Mouse (Mus musculus) lung, postnatal 25 days (tissue): Measurements from ENCODE around the gene Olfml2a.
"Not testable (repeated sequence)": the region's sequence is repeated elsewhere in the genome, so short reads cannot be mapped to it uniquely, and the experiment has no call there.

Experiments
- DNase-seq: peaks from one replicate; pipeline ENCODE4 v3.0.0; 2022; ENCODE audit warnings: low spot score

The Olfml2a gene

DNA sequence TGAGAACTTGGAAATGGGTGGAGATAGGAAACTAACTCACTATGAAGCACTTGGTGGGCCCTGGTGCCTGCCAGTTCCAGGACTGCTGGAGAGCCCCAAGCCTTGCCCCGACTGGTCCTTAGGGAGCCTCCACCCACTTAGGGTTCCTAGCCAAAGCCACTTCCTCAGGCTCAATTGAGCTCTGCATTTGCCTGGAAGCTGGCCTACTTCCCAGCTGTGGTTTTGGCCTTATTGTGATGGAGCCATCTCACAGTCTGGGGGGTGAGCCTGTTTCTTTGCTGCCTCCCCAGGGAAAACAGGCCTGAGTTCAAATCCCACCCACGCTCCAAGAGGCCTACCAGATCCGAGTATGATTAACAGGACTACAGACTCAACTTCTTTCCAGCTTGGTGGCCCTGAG is 54.8 kb downstream of the Olfml2a start:
- DNase-seq, result peak; percentile 77

DNA sequence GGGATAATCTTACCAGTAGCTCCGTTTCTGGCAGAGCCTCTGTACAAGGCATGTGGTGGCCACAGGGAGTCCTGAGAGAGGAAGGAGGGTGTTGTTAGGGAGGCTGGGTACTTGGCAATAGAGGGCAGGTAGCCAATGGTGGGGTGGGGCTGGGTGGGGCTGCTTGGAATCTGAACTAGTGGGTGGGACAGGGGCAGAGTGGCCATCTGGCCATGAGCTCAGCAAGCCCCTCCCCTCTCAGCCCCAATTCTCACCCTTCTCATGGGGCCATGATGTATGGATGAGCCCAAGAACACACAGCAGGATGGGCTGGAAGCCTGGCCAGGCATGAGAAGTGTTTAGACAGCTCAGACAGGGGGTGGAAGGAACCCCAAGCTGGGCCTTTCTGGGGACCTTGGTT is 55.6 kb downstream of the Olfml2a start:
- DNase-seq, result no peak

DNA sequence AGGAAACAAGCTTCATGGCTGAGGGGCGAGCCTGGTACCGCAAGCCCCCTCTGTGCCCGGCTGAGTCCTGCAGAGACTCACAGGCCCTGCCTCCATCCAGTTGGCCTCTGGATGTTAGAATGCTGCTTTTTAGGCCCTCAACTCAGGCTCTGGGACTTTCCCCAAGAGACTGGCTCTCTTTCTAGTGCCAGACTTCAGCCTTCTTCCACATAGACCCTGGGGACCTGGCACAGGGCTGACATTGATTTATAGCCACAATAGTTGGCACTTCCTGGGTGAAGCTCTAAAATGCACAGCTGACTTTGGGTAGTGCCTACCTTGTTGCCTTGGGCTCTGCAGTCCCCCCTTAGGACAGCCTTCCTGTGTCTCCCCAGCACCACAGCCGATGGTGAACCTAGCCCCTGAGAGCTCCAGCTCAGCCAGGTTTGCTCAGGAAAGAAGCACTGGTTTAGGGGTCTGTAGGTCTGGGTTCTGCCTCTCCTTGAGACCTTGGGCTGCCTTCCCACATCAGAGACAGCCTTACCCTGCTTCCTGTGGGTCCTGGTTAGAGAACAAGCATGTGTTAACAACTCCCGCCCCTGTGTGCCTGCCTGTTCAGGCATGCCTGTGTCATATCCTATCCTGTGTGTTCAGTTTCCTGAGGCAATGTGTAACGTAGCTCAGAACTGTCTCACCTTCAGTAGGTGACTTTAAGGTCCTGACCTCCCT is 56.2 kb downstream of the Olfml2a start:
- no peak for DNase-seq

DNA sequence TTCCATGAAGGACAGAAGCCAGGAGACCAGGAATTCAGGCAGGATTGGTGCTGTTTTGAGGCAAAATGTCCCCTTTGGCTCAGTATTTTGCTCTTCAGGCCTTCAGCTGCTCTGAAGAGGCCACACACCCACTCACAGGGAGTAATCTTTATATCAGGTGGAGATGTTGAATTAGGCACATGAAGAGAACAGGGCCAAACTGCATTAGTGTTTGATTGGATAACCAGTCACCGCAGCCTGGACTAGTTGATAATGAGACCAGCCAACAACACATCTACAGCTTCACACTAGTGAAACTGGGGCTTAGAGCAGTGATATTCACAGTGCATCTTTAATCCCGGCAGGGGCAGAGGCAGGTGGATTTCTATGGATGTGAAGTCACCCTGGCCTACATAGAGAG is 57.2 kb downstream of the Olfml2a start:
- DNase-seq, result no peak

DNA sequence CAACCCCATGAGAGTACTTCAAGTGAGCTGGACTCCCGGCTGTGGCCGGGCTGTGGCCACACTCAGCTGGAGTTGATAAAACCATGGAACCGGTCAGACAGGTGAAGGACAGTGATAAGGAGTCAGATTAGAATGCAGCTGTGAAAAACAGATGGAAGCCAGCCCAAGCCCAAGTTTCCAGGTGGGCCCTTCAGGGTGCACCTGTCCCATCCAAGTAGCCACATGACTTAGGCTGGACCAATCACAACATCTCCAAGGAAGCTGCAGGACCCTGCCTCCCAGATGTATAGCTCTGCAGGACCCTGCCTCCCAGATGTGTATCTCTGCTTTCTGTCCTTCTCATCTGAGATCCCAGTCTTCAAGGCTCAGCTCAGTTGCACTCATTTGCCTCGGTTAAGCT is 60.2 kb downstream of the Olfml2a start:
- DNase-seq, result no peak

DNA sequence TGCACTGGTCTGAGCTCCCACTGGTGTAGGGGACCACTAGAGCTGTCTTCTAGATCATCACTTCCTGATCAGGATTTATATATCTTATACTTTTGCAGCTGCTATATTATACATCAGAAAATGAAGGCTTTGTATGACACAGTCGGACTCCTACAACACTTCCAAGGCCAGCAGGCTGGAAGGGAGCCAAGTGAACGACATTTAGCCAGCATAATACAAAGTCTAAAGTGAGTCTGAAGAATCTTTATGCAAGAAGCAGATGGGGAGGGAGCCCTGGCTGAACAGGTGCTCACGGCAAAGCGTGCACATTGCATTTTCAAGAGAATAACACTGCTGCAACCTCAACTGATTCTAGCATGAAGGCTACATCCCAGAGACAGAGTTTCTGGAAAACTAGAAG is 60.7 kb downstream of the Olfml2a start:
- DNase-seq, result no peak

DNA sequence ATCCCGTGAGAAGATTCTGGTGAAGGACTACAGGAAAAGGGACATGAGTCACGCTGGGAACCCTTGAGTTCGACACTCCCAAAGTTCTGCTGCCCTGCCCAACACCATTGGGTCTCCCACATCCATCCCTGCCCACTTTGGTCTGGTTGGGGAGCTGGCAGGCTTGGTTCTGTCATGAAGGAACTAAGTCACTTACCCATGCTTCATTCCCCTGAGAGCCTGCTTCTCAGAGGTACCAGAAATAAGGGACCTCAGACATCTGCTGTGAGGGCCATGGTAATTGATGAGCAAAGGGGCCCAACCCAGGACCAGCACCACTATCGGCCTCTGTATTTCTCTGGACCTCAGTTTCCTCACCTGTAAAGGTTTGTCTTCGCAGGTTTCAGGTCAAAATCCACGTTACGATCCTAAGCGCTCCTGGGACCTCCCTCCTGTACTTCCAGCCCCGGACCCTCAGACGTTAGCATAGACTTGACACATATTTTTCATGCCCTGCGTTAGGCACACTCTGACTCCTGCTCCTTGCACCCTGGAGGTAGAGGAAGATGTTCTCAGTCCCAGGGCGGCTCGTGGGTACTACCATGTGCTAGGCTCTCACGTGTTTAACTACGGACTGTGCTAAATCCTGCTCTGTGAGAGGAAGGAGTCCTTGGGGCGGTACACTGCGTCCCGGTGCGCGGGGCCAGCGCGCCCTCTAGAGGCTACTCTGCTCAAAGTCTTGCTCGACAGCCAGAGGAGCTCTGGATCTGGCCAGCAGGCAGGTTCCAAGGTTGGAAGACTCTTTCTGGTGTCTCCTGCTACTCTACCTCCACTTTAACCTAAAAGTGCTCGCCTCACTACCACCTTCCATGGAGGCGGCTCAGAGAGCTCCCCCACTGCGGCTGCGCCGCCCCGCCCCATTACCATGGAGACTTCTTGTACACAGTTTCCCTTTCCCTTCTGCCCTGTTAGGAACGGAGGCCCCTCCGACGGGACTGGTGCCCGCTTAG is 65.9 kb downstream of the Olfml2a start, which contains the start of gene Wdr38:
Wdr38 (plus strand) TSS at position 91 of the 989 bp plus-strand sequence.
- peak; percentile 90 for DNase-seq

DNA sequence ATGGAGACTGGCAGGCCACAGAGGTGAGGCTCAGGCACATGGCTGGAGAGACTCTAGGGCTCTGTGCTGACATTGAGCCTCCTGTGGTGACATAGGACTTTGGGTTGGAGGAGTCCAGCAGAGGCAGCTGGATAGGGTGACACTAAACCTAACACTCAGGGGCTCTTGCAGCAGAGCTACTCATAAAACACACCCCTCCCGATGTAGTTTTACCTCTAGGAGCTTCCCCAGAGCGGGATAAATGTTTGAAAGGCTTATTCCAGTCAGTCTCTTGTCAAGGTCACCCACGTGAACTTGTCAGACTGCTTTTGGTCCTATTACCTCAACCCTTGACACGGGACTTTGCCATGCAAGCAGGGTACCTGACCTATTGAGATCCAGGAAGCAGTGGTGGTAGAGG is 67.6 kb downstream of the Olfml2a start:
- no peak for DNase-seq

DNA sequence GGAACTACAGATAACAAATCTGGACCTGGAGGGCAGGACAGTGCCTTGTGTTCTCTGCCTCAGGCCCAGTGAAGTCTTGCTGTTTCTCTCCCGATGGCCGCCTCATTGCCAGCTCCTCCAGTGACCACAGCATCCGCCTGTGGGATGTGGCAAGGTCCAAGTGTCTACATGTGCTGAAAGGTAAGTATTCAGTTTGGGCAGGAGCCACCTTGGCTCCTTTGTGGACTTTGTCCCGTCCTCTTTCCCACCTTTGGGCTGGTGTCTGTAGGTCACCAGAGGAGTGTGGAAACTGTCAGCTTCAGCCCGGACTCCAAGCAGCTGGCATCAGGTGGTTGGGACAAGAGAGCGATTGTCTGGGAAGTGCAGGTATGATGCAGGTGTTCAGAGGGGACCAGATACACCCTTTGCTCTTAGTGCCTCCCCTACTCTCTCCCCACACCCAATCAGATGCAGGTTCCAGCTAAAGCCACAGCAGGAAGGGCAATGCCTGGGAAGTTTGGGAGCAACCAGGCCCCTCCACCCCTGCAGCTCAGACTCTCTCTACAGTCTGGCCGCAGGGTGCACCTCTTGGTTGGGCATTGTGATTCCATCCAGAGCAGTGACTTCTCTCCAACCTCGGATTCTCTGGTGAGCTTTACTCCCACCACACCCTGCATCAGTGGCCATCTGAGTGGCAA is 68.3 kb downstream of the Olfml2a start:
- DNase-seq, result no peak

DNA sequence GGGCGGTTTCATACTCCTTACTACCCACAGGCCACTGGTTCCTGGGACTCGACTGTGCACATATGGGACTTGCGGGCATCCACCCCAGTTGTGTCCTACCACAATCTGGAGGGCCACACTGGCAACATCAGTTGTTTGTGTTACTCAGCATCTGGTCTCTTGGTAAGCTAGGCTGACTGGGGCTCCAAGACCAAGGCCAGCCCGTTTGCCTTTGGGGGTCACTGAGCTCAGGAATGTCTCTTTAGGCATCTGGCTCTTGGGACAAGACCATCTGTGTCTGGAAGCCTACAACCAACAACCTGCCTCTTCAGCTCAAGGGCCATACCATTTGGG is 68.8 kb downstream of the Olfml2a start:
- no peak for DNase-seq

DNA sequence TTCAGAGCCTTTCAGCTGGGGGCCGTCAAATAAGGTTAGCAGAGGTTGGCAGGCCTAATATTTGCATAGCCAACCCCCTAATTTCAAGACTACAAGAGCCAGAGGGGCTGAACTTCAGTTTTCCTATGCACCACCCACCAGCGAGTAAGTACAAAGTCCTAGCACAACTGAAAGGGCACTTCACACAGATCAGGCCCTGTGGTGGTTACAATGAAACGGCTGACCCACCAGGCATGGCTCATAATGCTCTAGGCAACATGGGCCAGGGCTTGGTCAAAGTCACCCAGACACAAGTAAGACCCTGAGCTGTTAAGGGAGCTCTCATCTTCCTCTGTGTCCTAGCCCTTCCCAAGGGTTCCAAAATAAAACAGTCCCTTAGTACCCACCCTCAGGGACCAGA is 70.1 kb downstream of the Olfml2a start:
- no peak for DNase-seq

DNA sequence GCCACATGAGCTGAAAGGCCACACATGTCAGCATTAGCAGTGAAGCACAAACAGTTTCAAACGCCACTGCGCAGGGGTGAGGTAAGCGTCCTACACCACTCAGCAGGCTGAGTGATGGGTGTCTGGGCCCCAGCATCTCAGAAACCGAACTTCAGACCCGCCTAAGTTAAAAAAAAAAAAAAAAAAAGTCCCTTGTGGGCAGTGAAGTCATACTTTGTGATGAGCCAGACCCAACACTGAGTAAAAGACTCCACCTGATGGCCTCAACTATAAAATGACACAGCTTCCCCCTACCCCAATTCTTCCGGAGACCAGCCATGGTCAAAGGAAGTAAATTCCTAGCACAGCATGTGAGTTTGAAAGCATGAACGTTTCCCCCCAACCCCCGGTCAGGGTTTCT is 71.3 kb downstream of the Olfml2a start:
- DNase-seq, result no peak

DNA sequence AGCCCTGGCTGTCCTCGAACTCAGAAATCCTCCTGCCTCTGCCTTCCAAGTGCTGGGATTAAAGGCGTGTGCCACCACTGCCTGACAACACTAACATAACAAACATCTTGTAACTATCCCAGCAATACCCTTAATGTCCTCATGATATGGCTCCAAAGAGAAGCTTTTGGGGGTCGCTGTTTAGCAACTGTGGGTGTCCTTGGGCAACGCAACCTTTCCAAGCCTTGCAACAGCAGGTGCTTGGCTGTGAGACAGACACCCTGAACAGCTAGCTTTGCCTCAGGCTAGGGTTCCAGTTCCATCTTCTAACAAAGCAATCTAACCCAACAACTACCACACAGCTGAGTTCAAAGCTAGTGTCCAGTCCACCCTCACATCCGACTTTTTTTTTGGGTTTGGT is 71.7 kb downstream of the Olfml2a start:
- DNase-seq, result no peak

DNA sequence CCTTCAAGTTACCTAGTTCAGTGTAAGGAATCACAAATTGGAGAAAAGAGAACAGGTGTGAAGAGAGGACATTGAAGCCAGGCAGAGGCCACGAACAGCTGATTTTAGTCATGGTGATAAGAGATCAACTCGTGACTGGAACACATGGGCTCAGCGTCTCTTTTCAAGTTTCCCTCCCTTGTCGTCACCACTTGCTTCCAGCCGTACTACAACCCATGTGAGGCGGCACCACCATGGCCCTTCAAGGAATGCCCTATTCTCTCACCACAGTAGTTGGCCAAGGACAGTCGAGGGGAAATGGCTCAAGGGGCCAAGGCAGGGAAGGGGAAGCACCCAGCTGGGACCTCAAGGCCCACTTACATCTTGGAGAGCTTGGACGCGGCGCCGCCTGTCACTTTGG is 72.6 kb downstream of the Olfml2a start:
- no peak for DNase-seq

DNA sequence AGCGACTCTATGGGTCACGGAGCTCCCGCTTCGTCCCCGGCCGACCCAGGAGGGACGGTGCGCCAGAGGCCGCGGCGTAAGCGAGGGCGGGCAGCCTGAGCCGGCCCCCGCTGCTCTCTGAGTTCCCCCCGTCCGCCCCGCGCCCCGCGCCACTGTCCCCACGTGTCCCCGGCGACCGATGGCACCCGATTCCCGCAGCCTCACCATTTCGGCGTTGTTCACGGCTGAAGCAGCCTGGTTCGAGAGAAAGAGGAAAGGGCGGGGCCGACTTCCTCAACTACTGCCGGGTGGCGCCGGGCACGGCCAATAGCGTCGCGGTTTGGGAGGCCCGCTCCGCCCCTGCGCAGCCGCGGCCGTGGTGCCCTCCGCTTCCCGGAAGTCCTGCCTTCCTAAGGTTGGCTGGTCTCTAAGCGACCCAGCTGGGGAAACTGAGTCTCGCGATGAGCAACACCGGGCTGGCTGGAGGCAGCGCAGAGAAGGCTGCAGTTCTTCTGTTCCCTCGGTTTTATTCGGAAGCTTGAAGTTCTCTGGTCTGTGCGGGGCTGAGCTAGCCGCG is 73.2 kb downstream of the Olfml2a start, which contains the start of gene Arpc5l:
Arpc5l (plus strand) TSS at position 469 of the 556 bp plus-strand sequence.
- DNase-seq, result peak; percentile 94

DNA sequence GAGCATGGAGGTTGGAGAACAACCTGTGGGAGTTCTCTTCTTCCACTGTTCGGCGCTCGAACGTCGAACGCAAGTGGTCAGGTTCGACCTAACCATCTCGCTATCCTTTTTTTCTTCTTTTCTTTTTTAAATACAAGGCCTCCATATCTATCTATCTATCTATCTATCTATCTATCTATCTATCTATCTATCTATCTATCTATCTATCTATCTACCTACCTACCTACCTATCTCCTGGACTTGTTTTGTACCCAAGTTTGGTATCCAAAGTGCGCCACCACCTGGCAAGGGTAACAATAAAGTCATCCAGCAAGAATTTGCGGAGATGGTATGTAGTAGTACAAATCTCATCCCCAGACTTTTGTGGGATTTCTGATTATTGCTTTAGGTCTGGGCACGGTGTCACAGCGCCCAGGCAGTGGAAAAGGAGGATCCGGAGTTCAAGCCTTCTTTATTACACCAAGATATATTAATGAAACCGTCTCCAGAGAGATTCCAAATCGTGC is 73.8 kb downstream of the Olfml2a start, which contains the start of gene Rpl35:
Rpl35 (minus strand) TSS at position 51 of the 506 bp plus-strand sequence.
- DNase-seq, result peak; percentile 50

DNA sequence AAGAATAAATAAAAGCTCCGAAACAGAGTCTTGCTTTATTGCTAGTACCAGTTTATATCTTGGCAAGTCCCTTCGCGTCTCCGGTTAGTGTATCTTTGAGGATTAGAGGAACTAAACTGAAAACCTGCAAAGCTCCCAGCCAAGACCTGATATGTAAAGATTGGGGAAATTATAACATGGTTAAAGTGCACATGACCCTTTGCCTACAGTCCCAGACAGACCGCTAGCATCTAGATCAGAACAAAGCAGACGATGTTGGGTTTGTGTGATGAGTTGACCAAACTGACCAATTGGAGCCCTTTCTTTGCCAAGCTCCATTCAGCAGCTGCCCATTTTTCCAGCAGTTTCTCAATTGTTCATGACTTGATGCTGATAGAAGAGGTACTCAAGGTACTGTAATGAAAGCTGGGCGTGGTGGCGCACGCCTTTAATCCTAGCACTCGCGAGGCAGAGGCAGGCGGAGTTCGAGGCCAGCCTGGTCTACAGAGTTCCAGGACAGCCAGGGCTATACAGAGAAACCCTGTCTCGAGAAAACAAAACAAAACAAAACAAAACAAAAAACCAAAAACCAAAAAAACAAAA is 74.5 kb downstream of the Olfml2a start:
- no peak for DNase-seq

DNA sequence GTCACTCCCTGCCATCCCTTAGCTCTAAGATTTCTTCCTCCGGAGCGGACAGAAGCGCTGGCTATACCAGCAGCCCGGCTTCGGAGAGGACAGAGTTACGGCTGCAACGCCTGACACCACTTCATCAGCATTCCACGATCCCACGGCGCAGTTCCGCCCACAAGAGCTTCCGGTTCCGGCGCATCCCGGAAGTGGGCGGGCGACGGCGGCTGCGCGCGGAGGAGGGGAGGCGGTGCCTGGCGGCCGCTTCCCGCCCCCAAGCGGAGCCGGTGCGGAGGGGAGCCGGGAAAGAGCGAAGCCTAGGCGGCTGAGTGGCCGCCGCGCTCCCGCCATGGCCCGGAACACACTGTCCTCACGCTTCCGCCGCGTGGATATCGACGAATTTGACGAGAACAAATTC is 76.1 kb downstream of the Olfml2a start:
- DNase-seq, result peak; percentile 95

DNA sequence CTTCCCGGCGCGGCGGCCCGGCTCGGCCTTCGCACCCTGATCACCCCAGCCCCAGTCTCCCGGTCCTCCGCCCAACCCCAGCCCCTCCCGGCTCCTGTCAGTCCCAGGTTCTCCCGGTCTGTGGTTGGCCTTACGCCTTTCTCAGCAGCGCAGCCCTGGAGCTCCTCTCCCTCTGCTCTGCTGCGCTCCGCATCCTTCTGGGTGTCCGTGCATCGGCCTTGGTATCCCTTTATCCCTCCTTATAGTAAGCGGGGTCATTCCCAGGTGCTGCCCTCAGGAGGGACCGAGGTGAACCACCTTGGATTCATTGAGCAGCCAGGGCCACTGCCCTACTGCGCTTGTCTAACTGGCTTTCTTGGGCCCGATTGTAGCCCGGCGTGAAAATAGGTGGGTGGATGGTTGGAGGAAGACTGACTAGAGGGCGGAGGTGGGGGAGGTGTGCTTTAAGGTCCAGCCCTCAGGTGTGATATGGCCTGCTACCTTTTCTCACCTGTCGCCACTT is 76.6 kb downstream of the Olfml2a start:
- DNase-seq, result no peak

DNA sequence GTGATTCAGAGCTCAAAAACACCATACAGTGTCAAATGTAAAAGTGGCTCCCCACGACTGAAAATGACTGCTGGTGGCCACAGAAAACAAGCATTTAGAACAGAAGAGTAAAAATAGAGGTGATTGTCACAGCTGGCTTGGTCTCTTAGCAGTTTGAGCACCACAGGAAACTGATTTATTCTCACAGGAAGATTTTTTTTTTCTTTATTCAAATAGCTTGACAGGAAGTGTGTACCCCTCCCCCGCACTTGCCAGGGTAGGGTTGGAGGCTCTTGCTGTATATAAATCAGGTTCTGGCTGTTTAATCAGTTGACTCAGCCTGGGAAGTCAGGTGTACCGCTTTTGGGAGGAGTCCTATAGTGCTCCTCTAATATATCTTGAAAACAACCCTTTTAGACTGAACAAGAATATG is 77.2 kb downstream of the Olfml2a start:
- DNase-seq, result peak; percentile 64

DNA sequence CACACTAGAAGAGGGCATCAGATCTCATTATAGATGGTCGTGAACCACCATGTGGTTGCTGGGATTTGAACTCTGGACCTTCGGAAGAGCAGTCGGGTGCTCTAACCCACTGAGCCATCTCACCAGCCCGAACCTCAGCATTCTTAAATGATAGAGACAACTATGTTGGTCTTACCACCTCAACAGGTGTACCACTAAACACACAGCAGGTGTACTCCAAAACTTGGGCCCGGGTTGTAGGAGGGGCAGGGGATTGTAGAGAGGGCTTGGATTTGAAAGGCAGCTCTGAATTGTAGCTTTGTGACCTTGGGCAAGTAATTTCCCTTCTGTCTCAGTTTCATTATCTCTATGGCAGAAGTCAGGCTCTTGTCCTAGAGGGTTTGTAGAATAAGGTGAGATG is 78.4 kb downstream of the Olfml2a start:
- not testable (repeated sequence) for DNase-seq
